Mouse (Mus musculus) kidney, postnatal 0 days (tissue): ENCODE measurements at regions not wholly inside any gene's neighbourhood (a gene's known extent, or its start where the extent isn't known, plus 50 kb on each side); places are given as distances from the start of the nearest gene placed in this dataset.

Experiments used
- ATAC-seq: fragments of 200-750 bp; cut with Nextera tagmentation; replicated peaks from 2 replicates; pipeline ENCODE4 v1.8.0; 2017; ENCODE audit warnings: low read depth, moderate number of reproducible peaks, moderate TSS enrichment, moderate library complexity; ENCODE audit not compliant: low FRiP score
- DNase-seq: peaks from one replicate; pipeline ENCODE4 v3.0.0-alpha.2; 2016; ENCODE audit warnings: low spot score
- H3K27ac ChIP-seq: fragments of 300-500 bp; sonication (generic); 2 replicates; pipeline ENCODE4 v1.5.1; 2014; ENCODE audit warnings: mild to moderate bottlenecking
- H3K27me3 ChIP-seq: fragments of 300-500 bp; sonication (generic); 2 replicates; pipeline ENCODE4 v1.6.1; 2014; ENCODE audit warnings: low read length, mixed read lengths; ENCODE audit not compliant: insufficient read depth
- H3K36me3 ChIP-seq: fragments of 300-500 bp; sonication (generic); 2 replicates; pipeline ENCODE4 v1.6.1; 2014; ENCODE audit warnings: low read length, mixed read lengths; ENCODE audit not compliant: insufficient read depth
- H3K4me1 ChIP-seq: fragments of 300-500 bp; sonication (generic); replicated peaks from 2 replicates; pipeline ENCODE4 v1.6.1; 2014; ENCODE audit warnings: antibody characterized with exemption, low read length, mixed read lengths; ENCODE audit not compliant: insufficient read depth
- H3K4me2 ChIP-seq: fragments of 300-500 bp; sonication (generic); 2 replicates; pipeline ENCODE4 v1.6.1; 2014; ENCODE audit warnings: mild to moderate bottlenecking, low read length, moderate library complexity, mixed read lengths
- H3K4me3 ChIP-seq: fragments of 300-500 bp; sonication (generic); replicated peaks from 2 replicates; pipeline ENCODE4 v1.5.1; 2014; ENCODE audit warnings: low read depth, low read length
- H3K9ac ChIP-seq: fragments of 300-500 bp; sonication (generic); 2 replicates; pipeline ENCODE4 v1.6.1; 2014; ENCODE audit warnings: low read depth, low read length
- H3K9me3 ChIP-seq: fragments of 300-500 bp; sonication (generic); replicated peaks from 2 replicates; pipeline ENCODE4 v1.6.1; 2016; ENCODE audit warnings: low read length, inconsistent platforms, mixed read lengths
- CTCF ChIP-seq: IDR thresholded peaks from 2 replicates; pipeline ENCODE4 v1.5.1; 2016; ENCODE audit warnings: antibody characterized with exemption, low read depth, mild to moderate bottlenecking, moderate library complexity
- WGBS: fragments of 180-500 bp; shearing (Covaris S2); extraction: QIAGEN DNeasy Blood & Tissue Kit; methylation state at CpG from one replicate; pipeline ENCODE4 v1.1.7; 2014; 5-methylcytosine and 5-hydroxymethylcytosine counted together

- H3K27me3 ChIP-seq, result no peaks in the 10 kb centered on the region
- ATAC-seq, result no peak
- 85% methylated on average over 1 of the region's 1 CpGs for WGBS
Observed at GRCm38 (mm10) chr11:41159927-41160326, 404.8 kb upstream of the Ccng1 start.

DNA sequence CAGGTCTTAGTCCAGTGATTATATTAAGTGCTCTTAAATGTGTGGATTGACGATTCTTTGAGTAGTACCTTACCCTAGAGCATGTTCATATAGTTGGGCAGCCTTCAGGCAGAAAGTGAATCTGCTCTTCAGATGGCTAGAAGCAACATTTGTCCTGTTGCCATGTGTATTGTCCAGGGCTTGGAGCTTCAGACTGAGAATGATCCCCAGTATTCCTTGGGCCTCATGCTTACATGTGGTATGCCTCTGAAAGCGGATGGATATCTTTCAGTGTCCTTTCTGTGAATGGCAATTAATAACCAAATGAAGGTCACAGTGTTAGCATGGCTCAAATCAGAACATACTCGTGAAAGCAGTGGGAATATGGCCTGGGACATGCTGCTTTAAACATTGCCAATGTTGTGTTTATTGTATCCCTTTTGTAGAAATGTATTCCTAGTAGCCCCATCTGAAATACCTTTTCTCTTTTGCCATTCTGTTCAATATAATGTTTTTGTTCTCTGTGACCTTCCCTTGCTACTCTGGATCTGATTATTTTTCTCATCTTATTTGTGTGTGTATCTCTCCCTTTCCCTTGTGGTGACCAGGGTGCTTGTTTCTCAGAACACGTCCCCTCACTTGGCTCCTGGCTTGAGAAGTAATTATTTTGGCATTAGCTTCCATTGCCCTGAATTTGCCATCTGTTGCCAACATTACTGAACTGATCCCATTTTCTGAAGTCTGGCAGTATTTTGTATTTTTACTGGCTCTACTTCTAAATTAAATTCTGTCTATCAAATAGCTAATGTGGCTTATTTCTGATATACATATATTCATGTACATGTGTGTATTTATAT is 403.9 kb upstream of the Ccng1 start:
- no peak for TF ChIP-seq CTCF
- H3K4me3 ChIP-seq, result no peak overlapping the region
- no peak overlapping the region for H3K9ac ChIP-seq
- no peaks in the 10 kb centered on the region for H3K36me3 ChIP-seq
- WGBS, result 74% methylated on average over 4 of the region's 4 CpGs
- no peaks in the 10 kb centered on the region for H3K27me3 ChIP-seq
- DNase-seq (no peak), ATAC-seq (no peak)
- no peaks in the 10 kb centered on the region for H3K4me1 ChIP-seq
- H3K27ac ChIP-seq, result no peak overlapping the region
- H3K4me2 ChIP-seq, result no peak overlapping the region
- H3K9me3 ChIP-seq, result no peaks in the 10 kb centered on the region

More at GRCm38 (mm10) chr11:41159927-41160326, 404.8 kb upstream of the Ccng1 start:
- no peak overlapping the region for H3K9ac ChIP-seq
- TF ChIP-seq CTCF, result no peak
- no peak overlapping the region for H3K4me2 ChIP-seq
- no peaks in the 10 kb centered on the region for H3K36me3 ChIP-seq
- no peak overlapping the region for H3K4me3 ChIP-seq
- no peaks in the 10 kb centered on the region for H3K4me1 ChIP-seq
- no peak for DNase-seq
- no peak overlapping the region for H3K27ac ChIP-seq
- H3K9me3 ChIP-seq, result no peaks in the 10 kb centered on the region

- H3K27me3 ChIP-seq, result no peaks in the 10 kb centered on the region
- H3K36me3 ChIP-seq, result no peaks in the 10 kb centered on the region
- ATAC-seq (no peak), DNase-seq (no peak)
- 95% methylated on average over 11 of the region's 11 CpGs for WGBS
- TF ChIP-seq CTCF, result no peak
- H3K4me1 ChIP-seq, result no peaks in the 10 kb centered on the region
- no peak overlapping the region for H3K9ac ChIP-seq
- H3K4me3 ChIP-seq, result no peak overlapping the region
- no peak overlapping the region for H3K27ac ChIP-seq
- no peak overlapping the region for H3K4me2 ChIP-seq
- H3K9me3 ChIP-seq, result no peaks in the 10 kb centered on the region
Observed at GRCm38 (mm10) chr11:41157321-41157720, 402.2 kb upstream of the Ccng1 start.
